Mouse (Mus musculus): Measurements from ENCODE around the gene Sult6b2.

GRCm38 (mm10) chr6:142738225-142738624 is 66.1 kb downstream of the Sult6b2 start:
- TF ChIP-seq CTCF (IDR thresholded peaks at IDR 0.05; ENCODE audit: low read depth, low read length) = no peak
- TF ChIP-seq GATA2 (IDR thresholded peaks at IDR 0.05; ENCODE audit: borderline replicate concordance, low read depth, low read length) = no peak
- TF ChIP-seq TAL1 (conservative IDR thresholded peaks at IDR 0.05; ENCODE audit: low read depth, low read length) = no peak
- TF ChIP-seq POLR2AphosphoS5 (IDR thresholded peaks at IDR 0.05; ENCODE audit: insufficient replicate concordance, low read depth, low read length) = no peak
- no peak for TF ChIP-seq GATA1 (IDR thresholded peaks at IDR 0.05; ENCODE audit: borderline replicate concordance, low read length)

All from G1E (cell line).